Mouse (Mus musculus) spleen, adult 18-20 months (tissue): ENCODE data around the gene Cd164l2.
A peak's percentile ranks its signal among the peaks of the same experiment; 100 is the strongest.

Source experiments
- DNase-seq, 2 experiments: peaks; one replicate each; pipeline ENCODE4 v3.0.0; 2022; ENCODE audit warnings: mixed read lengths in 2 of 2

The Cd164l2 gene

GRCm38 (mm10) chr4:133211751-133212561 lies at the start of gene Cd164l2, which contains the start of gene Gpr3:
Cd164l2 (plus strand) TSS chr4:133212131.
Gpr3 (minus strand) TSS chr4:133212536.
- no peak for DNase-seq

- DNase-seq: no peak
Measured at GRCm38 (mm10) chr4:133162196-133162595, 49.7 kb upstream of the Cd164l2 start.

- no peak for DNase-seq
Measured at GRCm38 (mm10) chr4:133166773-133167172, 45.2 kb upstream of the Cd164l2 start.

GRCm38 (mm10) chr4:133169237-133170055 lies 42.5 kb upstream of the Cd164l2 start:
- peak; percentile 47 to 54 for DNase-seq

- DNase-seq: peak in 1 of 2 experiments; percentile 60
Measured at GRCm38 (mm10) chr4:133170056-133170524, 41.8 kb upstream of the Cd164l2 start.

- no peak for DNase-seq
Measured at GRCm38 (mm10) chr4:133170616-133171015, 41.3 kb upstream of the Cd164l2 start.

GRCm38 (mm10) chr4:133172451-133172850 lies 39.5 kb upstream of the Cd164l2 start:
- DNase-seq: no peak

- DNase-seq: no peak
Measured at GRCm38 (mm10) chr4:133174361-133174760, 37.6 kb upstream of the Cd164l2 start.

- no peak for DNase-seq
Measured at GRCm38 (mm10) chr4:133175274-133175673, 36.7 kb upstream of the Cd164l2 start.

GRCm38 (mm10) chr4:133175998-133176760 lies 35.8 kb upstream of the Cd164l2 start:
- DNase-seq: no peak

- DNase-seq: no peak
Measured at GRCm38 (mm10) chr4:133176761-133177403, 35.0 kb upstream of the Cd164l2 start.

GRCm38 (mm10) chr4:133178305-133178704 lies 33.6 kb upstream of the Cd164l2 start:
- no peak for DNase-seq

GRCm38 (mm10) chr4:133179258-133179657 lies 32.7 kb upstream of the Cd164l2 start:
- no peak for DNase-seq

- DNase-seq: no peak
Measured at GRCm38 (mm10) chr4:133182439-133183033, 29.4 kb upstream of the Cd164l2 start.

- no peak for DNase-seq
Measured at GRCm38 (mm10) chr4:133184031-133184897, 27.7 kb upstream of the Cd164l2 start.

- no peak for DNase-seq
Measured at GRCm38 (mm10) chr4:133184898-133185665, 26.8 kb upstream of the Cd164l2 start.

GRCm38 (mm10) chr4:133185893-133186292 lies 26.0 kb upstream of the Cd164l2 start:
- no peak for DNase-seq

GRCm38 (mm10) chr4:133186856-133187255 lies 25.1 kb upstream of the Cd164l2 start:
- DNase-seq: no peak

GRCm38 (mm10) chr4:133189396-133189795 lies 22.5 kb upstream of the Cd164l2 start:
- no peak for DNase-seq

- no peak for DNase-seq
Measured at GRCm38 (mm10) chr4:133194482-133194881, 17.4 kb upstream of the Cd164l2 start.
